Mouse (Mus musculus): ENCODE measurements at regions not wholly inside any gene's neighbourhood (a gene's known extent, or its start where the extent isn't known, plus 50 kb on each side); places are given as distances from the start of the nearest gene placed in this dataset.

GRCm38 (mm10) chr2:79081769-79082168, 173.5 kb upstream of the Itga4 start:
- H3K4me1 ChIP-seq (ENCODE audit: insufficient read depth), result peaks cover 7% of the 10 kb centered on the region; the same call in 1 of the 2 replicates
- ATAC-seq, result no peak
- 73% methylated on average over 2 of the region's 2 CpGs for WGBS (ENCODE audit: insufficient replicate concordance)
- no peak for TF ChIP-seq CTCF (IDR thresholded peaks at IDR 0.05; ENCODE audit: low read depth)
- no peak for TF ChIP-seq EP300 (IDR thresholded peaks at IDR 0.05; ENCODE audit: low read depth)
- H3K9ac ChIP-seq (replicated peaks), result no peak overlapping the region
- no peak overlapping the region for H3K4me3 ChIP-seq (ENCODE audit: low read depth, low read length)
- no peak for DNase-seq
- no peaks in the 10 kb centered on the region for H3K27me3 ChIP-seq (ENCODE audit: insufficient read depth, low read length)
- H3K4me2 ChIP-seq (ENCODE audit: low read depth, low read length), result no peak overlapping the region
- H3K9me3 ChIP-seq (ENCODE audit: low read length), result no peaks in the 10 kb centered on the region
- H3K36me3 ChIP-seq (replicated peaks; ENCODE audit: insufficient read depth, low read length), result no peaks in the 10 kb centered on the region
- H3K27ac ChIP-seq (ENCODE audit: low read depth), result no peak overlapping the region

DNA sequence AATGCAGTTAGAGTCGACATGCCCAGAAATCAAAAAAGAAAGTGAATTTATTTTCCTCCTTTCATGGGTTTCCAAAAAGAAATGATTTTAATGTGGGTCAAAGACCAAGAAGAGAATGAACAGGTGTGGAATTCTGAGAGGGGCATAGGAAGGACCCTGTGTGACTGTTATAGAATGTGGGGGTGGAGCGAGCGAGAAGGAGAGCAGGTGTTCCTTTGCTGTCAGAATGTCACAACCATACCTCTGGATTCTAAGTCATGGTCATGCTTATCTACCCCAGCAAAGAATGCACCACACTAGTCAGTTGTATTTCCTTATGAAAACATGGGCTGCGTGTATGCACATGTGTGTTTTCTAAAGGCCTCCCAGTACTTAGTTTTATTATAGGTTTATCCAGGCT, 168.9 kb upstream of the Itga4 start:
- DNase-seq (no peak), ATAC-seq (no peak)
- H3K4me1 ChIP-seq (ENCODE audit: insufficient read depth), result peaks cover 8% of the 10 kb centered on the region; the same call in 1 of the 2 replicates
- H3K27ac ChIP-seq (ENCODE audit: low read depth), result no peak overlapping the region
- H3K9me3 ChIP-seq (ENCODE audit: low read length), result no peaks in the 10 kb centered on the region
- no peak overlapping the region for H3K4me3 ChIP-seq (ENCODE audit: low read depth, low read length)
- no peak for TF ChIP-seq CTCF (IDR thresholded peaks at IDR 0.05; ENCODE audit: low read depth)
- TF ChIP-seq EP300 (IDR thresholded peaks at IDR 0.05; ENCODE audit: low read depth), result no peak
- H3K9ac ChIP-seq (replicated peaks), result no peak overlapping the region
- H3K36me3 ChIP-seq (replicated peaks; ENCODE audit: insufficient read depth, low read length), result no peaks in the 10 kb centered on the region
- H3K4me2 ChIP-seq (ENCODE audit: low read depth, low read length), result no peak overlapping the region
- WGBS (ENCODE audit: insufficient replicate concordance), result 79% methylated on average over 4 of the region's 4 CpGs
- H3K27me3 ChIP-seq (ENCODE audit: insufficient read depth, low read length), result no peaks in the 10 kb centered on the region

DNA sequence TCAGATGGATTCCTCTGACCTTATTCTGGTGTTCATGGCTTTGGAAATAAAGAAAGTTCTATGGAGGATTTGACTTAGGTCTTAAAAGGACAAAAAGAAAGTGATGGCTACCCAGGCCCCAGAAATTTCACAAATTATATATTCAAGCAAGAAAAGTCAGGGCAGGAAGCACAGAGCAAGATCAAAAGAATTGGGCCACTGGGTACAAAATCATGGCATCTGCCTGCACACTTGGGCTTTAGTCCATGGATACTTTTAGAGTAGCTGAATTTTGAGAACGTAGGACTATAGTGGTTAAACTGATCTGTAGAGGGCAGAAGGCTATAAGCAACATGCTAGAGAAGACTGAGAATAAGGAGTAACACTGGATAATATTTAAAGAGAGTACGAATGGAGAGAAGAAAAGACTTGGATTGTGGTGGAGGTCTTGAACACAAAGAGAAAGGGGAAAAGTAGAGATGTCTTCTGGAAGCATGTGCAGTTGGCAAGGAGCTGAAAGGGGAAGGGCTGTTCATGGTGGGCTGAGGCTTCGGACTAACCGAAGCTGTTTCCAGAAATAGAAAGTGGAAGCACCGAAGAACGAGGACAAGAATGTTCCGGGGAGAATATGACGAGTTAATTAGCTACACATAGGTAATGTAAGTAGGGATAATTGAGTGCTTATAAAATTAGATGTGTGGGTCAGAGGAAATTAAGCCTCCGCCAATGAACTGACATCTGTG, 168.2 kb upstream of the Itga4 start:
- no peaks in the 10 kb centered on the region for H3K36me3 ChIP-seq (replicated peaks; ENCODE audit: insufficient read depth, low read length)
- no peak for DNase-seq
- H3K4me3 ChIP-seq (ENCODE audit: low read depth, low read length), result peak overlapping the region; percentile 40
- H3K27ac ChIP-seq (ENCODE audit: low read depth), result no peak overlapping the region; the same call in 1 of the 2 replicates
- no peaks in the 10 kb centered on the region for H3K27me3 ChIP-seq (ENCODE audit: insufficient read depth, low read length)
- H3K9me3 ChIP-seq (ENCODE audit: low read length), result no peaks in the 10 kb centered on the region
- H3K9ac ChIP-seq (replicated peaks), result peak overlapping the region; percentile 42
- 28% methylated on average over 9 of the region's 9 CpGs for WGBS (ENCODE audit: insufficient replicate concordance)
- peaks cover 5% of the 10 kb centered on the region; the same call in 1 of the 2 replicates for H3K4me1 ChIP-seq (ENCODE audit: insufficient read depth)
- no peak for ATAC-seq
- H3K4me2 ChIP-seq (ENCODE audit: low read depth, low read length), result peak overlapping the region; percentile 61
- TF ChIP-seq CTCF (IDR thresholded peaks at IDR 0.05; ENCODE audit: low read depth) (no peak; the same call in 1 of the 2 replicates), EP300 (IDR thresholded peaks at IDR 0.05; ENCODE audit: low read depth) (no peak)

- no peak overlapping the region; the same call in 1 of the 2 replicates for H3K27ac ChIP-seq (ENCODE audit: low read depth)
- ATAC-seq, result no peak
- H3K27me3 ChIP-seq (ENCODE audit: insufficient read depth, low read length), result no peaks in the 10 kb centered on the region
- H3K9me3 ChIP-seq (ENCODE audit: low read length), result no peaks in the 10 kb centered on the region
- peak overlapping the region; percentile 61 for H3K4me2 ChIP-seq (ENCODE audit: low read depth, low read length)
- H3K4me1 ChIP-seq (ENCODE audit: insufficient read depth), result peaks cover 5% of the 10 kb centered on the region; the same call in 1 of the 2 replicates
- no peak for DNase-seq
- H3K4me3 ChIP-seq (ENCODE audit: low read depth, low read length), result peak overlapping the region; percentile 40
- no peak for TF ChIP-seq CTCF (IDR thresholded peaks at IDR 0.05; ENCODE audit: low read depth)
- TF ChIP-seq EP300 (IDR thresholded peaks at IDR 0.05; ENCODE audit: low read depth), result no peak
- WGBS (ENCODE audit: insufficient replicate concordance), result 68% methylated on average over 9 of the region's 9 CpGs
- H3K9ac ChIP-seq (replicated peaks), result peak overlapping the region; percentile 42
- no peaks in the 10 kb centered on the region for H3K36me3 ChIP-seq (replicated peaks; ENCODE audit: insufficient read depth, low read length)
These were observed 167.5 kb upstream of the Itga4 start for GRCm38 (mm10) chr2:79087600-79088205.

- H3K27me3 ChIP-seq (ENCODE audit: insufficient read depth, low read length), result no peaks in the 10 kb centered on the region
- H3K4me3 ChIP-seq (ENCODE audit: low read depth, low read length), result no peak overlapping the region
- DNase-seq (no peak), ATAC-seq (no peak)
- no peak for TF ChIP-seq CTCF (IDR thresholded peaks at IDR 0.05; ENCODE audit: low read depth)
- TF ChIP-seq EP300 (IDR thresholded peaks at IDR 0.05; ENCODE audit: low read depth), result no peak
- H3K36me3 ChIP-seq (replicated peaks; ENCODE audit: insufficient read depth, low read length), result no peaks in the 10 kb centered on the region
- no peak overlapping the region for H3K27ac ChIP-seq (ENCODE audit: low read depth)
- peaks cover 5% of the 10 kb centered on the region; the same call in 1 of the 2 replicates for H3K4me1 ChIP-seq (ENCODE audit: insufficient read depth)
- H3K9ac ChIP-seq (replicated peaks), result no peak overlapping the region
- no peaks in the 10 kb centered on the region for H3K9me3 ChIP-seq (ENCODE audit: low read length)
- H3K4me2 ChIP-seq (ENCODE audit: low read depth, low read length), result no peak overlapping the region
- WGBS (ENCODE audit: insufficient replicate concordance), result 95% methylated on average over 2 of the region's 2 CpGs
These were observed 165.0 kb upstream of the Itga4 start for GRCm38 (mm10) chr2:79090273-79090672.

DNA sequence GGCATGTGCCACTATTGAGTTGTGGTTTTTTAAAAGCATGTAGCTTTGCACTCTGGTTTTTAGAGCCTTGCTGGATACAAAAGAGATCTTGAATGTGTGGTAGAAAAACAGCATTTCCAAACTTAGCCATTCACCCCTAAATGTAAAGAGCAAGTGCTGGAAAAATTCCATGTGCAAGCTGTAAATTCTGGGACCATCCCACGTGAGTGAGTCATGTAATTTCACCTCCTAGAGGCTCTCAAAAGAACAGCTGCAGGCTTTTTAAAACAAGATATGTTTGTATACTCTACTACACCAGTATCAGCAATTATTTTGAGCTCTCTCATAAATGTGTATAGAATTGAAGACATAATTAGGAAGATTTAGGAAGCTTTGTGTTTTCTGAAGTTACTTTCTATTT, 160.9 kb upstream of the Itga4 start:
- Histone ChIP-seq H3K36me3 (replicated peaks; ENCODE audit: insufficient read depth, low read length) (no peaks in the 10 kb centered on the region), H3K9ac (replicated peaks) (no peak overlapping the region), H3K9me3 (ENCODE audit: low read length) (no peaks in the 10 kb centered on the region), H3K4me3 (ENCODE audit: low read depth, low read length) (no peak overlapping the region), H3K27me3 (ENCODE audit: insufficient read depth, low read length) (no peaks in the 10 kb centered on the region), H3K27ac (ENCODE audit: low read depth) (no peak overlapping the region), H3K4me1 (ENCODE audit: insufficient read depth) (no peaks in the 10 kb centered on the region), H3K4me2 (ENCODE audit: low read depth, low read length) (no peak overlapping the region)
- no peak for TF ChIP-seq CTCF (IDR thresholded peaks at IDR 0.05; ENCODE audit: low read depth)
- TF ChIP-seq EP300 (IDR thresholded peaks at IDR 0.05; ENCODE audit: low read depth), result no peak
- DNase-seq, result no peak
- ATAC-seq, result no peak
- 42% methylated on average over 1 of the region's 1 CpGs for WGBS (ENCODE audit: insufficient replicate concordance)

All from liver, postnatal 0 days (tissue).